19 mouse cellular contexts compared by ENCODE assay signal in the genomic region with DNA sequence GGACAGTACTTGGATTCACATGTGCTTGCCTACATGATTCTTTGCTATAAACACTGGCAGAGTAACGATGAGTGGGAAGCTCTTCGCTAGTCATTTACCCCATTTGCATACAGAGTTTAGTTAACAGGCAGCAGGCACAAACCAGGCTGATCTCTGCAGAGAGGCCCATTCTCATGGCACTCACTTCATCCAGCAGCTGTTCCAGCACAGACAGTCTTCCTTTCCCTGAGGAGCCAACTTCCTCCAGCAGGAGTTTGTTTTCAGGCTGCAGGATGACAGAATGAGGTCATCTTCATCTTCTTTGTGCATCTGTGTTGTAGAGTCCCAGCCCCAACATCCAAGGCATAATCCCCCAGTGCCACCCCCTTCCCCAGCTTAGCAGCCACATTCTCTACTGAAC. TPM values are rescaled to one million over a fixed set of nuclear protein-coding genes. Genes with fewer than 3 reads are reported as not detected.
DNase-seq lines count a peak whose midpoint lies in the region; ATAC-seq lines count a peak whose summit lies in the region.
"Had no signal": no experiment of that assay in that cellular context is flagged by ENCODE, and none has a peak within 500 bp of the region (broad histone marks: within the 10 kb centered on the region; RNA-seq: fewer than 3 reads in every experiment).

No protein-coding gene starts in this region.

- H3K9ac ChIP-seq in embryonic facial prominence, embryonic 14.5 days (ENCODE audit: low read depth, low read length) = no peak overlapping the region
- H3K9ac ChIP-seq in intestine, embryonic 16.5 days (ENCODE audit: low read depth, low read length) = no peak overlapping the region
- H3K9ac ChIP-seq: embryonic facial prominence, embryonic 15.5 days; forebrain, embryonic 12.5 days; limb, embryonic 13.5 days; neural tube, embryonic 13.5 days; stomach, embryonic 15.5 days had no signal

- WGBS in embryonic facial prominence, embryonic 14.5 days = 76% methylated on average over 2 of the region's 2 CpGs
- WGBS in embryonic facial prominence, embryonic 10.5 days = 77% methylated on average over 2 of the region's 2 CpGs
- 66% methylated on average over 2 of the region's 2 CpGs for WGBS in intestine, embryonic 16.5 days

- H3K9me3 ChIP-seq in embryonic facial prominence, embryonic 14.5 days (ENCODE audit: control insufficient read depth, low read length) = no peaks in the 10 kb centered on the region
- H3K9me3 ChIP-seq in embryonic facial prominence, embryonic 10.5 days = no peaks in the 10 kb centered on the region
- H3K9me3 ChIP-seq in intestine, embryonic 16.5 days (ENCODE audit: control insufficient read depth, low read length) = no peaks in the 10 kb centered on the region
- H3K9me3 ChIP-seq: embryonic facial prominence, embryonic 15.5 days; forebrain, embryonic 12.5 days; limb, embryonic 13.5 days; neural tube, embryonic 13.5 days; stomach, embryonic 15.5 days had no signal

- H3K4me1 ChIP-seq in embryonic facial prominence, embryonic 14.5 days (ENCODE audit: control insufficient read depth, insufficient read depth, low read length) = no peaks in the 10 kb centered on the region; the same call in 1 of the 2 replicates
- no peaks in the 10 kb centered on the region for H3K4me1 ChIP-seq in embryonic facial prominence, embryonic 10.5 days
- H3K4me1 ChIP-seq in intestine, embryonic 16.5 days (ENCODE audit: control insufficient read depth, insufficient read depth, low read length) = no peaks in the 10 kb centered on the region
- H3K4me1 ChIP-seq: embryonic facial prominence, embryonic 15.5 days; forebrain, embryonic 12.5 days; limb, embryonic 13.5 days; neural tube, embryonic 13.5 days; stomach, embryonic 15.5 days had no signal

- H3K27me3 ChIP-seq in embryonic facial prominence, embryonic 14.5 days (replicated peaks; ENCODE audit: control insufficient read depth, insufficient read depth, low read length) = no peaks in the 10 kb centered on the region
- H3K27me3 ChIP-seq in embryonic facial prominence, embryonic 10.5 days (replicated peaks; ENCODE audit: low read depth, poor library complexity, severe bottlenecking) = no peaks in the 10 kb centered on the region
- H3K27me3 ChIP-seq in intestine, embryonic 16.5 days (replicated peaks; ENCODE audit: control insufficient read depth, insufficient read depth, low read length) = no peaks in the 10 kb centered on the region
- H3K27me3 ChIP-seq: CH12.LX; embryonic facial prominence, embryonic 15.5 days; forebrain, embryonic 12.5 days; limb, embryonic 13.5 days; neural tube, embryonic 13.5 days; stomach, embryonic 15.5 days had no signal

- no peak overlapping the region for H3K4me2 ChIP-seq in embryonic facial prominence, embryonic 14.5 days (ENCODE audit: low read depth, low read length)
- H3K4me2 ChIP-seq in intestine, embryonic 16.5 days (ENCODE audit: low read depth, low read length) = no peak overlapping the region
- H3K4me2 ChIP-seq: embryonic facial prominence, embryonic 15.5 days; forebrain, embryonic 12.5 days; limb, embryonic 13.5 days; neural tube, embryonic 13.5 days; stomach, embryonic 15.5 days had no signal

- ATAC-seq in embryonic facial prominence, embryonic 14.5 days (ENCODE audit: low read depth) = no peak; the same call in 1 of the 2 replicates
- no peak for ATAC-seq in intestine, embryonic 16.5 days
- ATAC-seq: activated CD4-positive, CD25-positive, alpha-beta regulatory T cell, adult 4 months; inflammation-experienced regulatory T-cells, adult 6 months had no signal

- H3K27ac ChIP-seq in embryonic facial prominence, embryonic 14.5 days (replicated peaks; ENCODE audit: low read depth, low read length) = no peak overlapping the region; the same call in 1 of the 2 replicates
- no peak overlapping the region for H3K27ac ChIP-seq in embryonic facial prominence, embryonic 10.5 days (replicated peaks)
- no peak overlapping the region for H3K27ac ChIP-seq in intestine, embryonic 16.5 days (ENCODE audit: low read length)
- H3K27ac ChIP-seq: embryonic facial prominence, embryonic 15.5 days; forebrain, embryonic 12.5 days; limb, embryonic 13.5 days; neural tube, embryonic 13.5 days; stomach, embryonic 15.5 days had no signal

- H3K4me3 ChIP-seq in embryonic facial prominence, embryonic 14.5 days (ENCODE audit: low read depth, low read length) = no peak overlapping the region
- no peak overlapping the region for H3K4me3 ChIP-seq in embryonic facial prominence, embryonic 10.5 days
- no peak overlapping the region for H3K4me3 ChIP-seq in intestine, embryonic 16.5 days (ENCODE audit: low read length)
- H3K4me3 ChIP-seq: embryonic facial prominence, embryonic 15.5 days; forebrain, embryonic 12.5 days; limb, embryonic 13.5 days; neural tube, embryonic 13.5 days; stomach, embryonic 15.5 days had no signal

- H3K36me3 ChIP-seq in embryonic facial prominence, embryonic 14.5 days (ENCODE audit: control insufficient read depth, insufficient read depth, low read length) = no peaks in the 10 kb centered on the region
- H3K36me3 ChIP-seq in embryonic facial prominence, embryonic 10.5 days (replicated peaks) = no peaks in the 10 kb centered on the region
- H3K36me3 ChIP-seq in intestine, embryonic 16.5 days (ENCODE audit: control insufficient read depth, insufficient read depth, low read length) = no peaks in the 10 kb centered on the region
- H3K36me3 ChIP-seq: embryonic facial prominence, embryonic 15.5 days; forebrain, embryonic 12.5 days; limb, embryonic 13.5 days; stomach, embryonic 15.5 days had no signal

- peak; percentile 23 for DNase-seq in embryonic facial prominence, embryonic 14.5 days (ENCODE audit: low spot score)
- no peak for DNase-seq in embryonic facial prominence, embryonic 10.5 days (ENCODE audit: low spot score)
- DNase-seq in kidney, adult 9 months = peak; percentile 9
- no peak for DNase-seq in kidney, postnatal 36 days
- peak; percentile 78 for DNase-seq in right cerebral cortex, adult 18-20 months
- no peak for DNase-seq in right cerebral cortex, postnatal 4 days
- peak; percentile 48 to 70 for DNase-seq in right cerebral cortex, postnatal 36 days (ENCODE audit: low spot score in 2 of 2)
- DNase-seq: cerebellum, adult 11 months; gastrocnemius, postnatal 14 days; thymus, postnatal 36 days had no signal

RNA-seq across cellular contexts. Expression of a gene that starts 47.8 kb away (rescaled TPM):
- 1.5 and 2.6 TPM in 2 replicates for polyA plus RNA-seq in embryonic facial prominence, embryonic 14.5 days (2014; fragmentation: Nextera tagmentation; extraction: Ambion mirVana)
- 0.83 and 1.5 TPM in 2 replicates for polyA plus RNA-seq in embryonic facial prominence, embryonic 10.5 days (2016; fragmentation: Nextera tagmentation; extraction: Ambion mirVana)
- 0.42 and 0.49 TPM in 2 replicates for polyA plus RNA-seq in intestine, embryonic 16.5 days (2015; fragmentation: Nextera tagmentation; extraction: Ambion mirVana)

RNA-seq across cellular contexts. Expression of a gene that starts 48.1 kb away (rescaled TPM):
- polyA plus RNA-seq in embryonic facial prominence, embryonic 14.5 days (2014; fragmentation: Nextera tagmentation; extraction: Ambion mirVana) = 20.7 and 24.0 TPM in 2 replicates
- polyA plus RNA-seq in embryonic facial prominence, embryonic 10.5 days (2016; fragmentation: Nextera tagmentation; extraction: Ambion mirVana) = 34.6 and 36.0 TPM in 2 replicates
- polyA plus RNA-seq in intestine, embryonic 16.5 days (2015; fragmentation: Nextera tagmentation; extraction: Ambion mirVana) = 15.2 and 16.7 TPM in 2 replicates

Comparison
In these comparisons a context has a peak if more than half of its experiments do, and no peak if none do; other contexts are left out.
1. DNase-seq: peak in embryonic facial prominence, embryonic 14.5 days (single experiment), kidney, adult 9 months (single experiment), right cerebral cortex, adult 18-20 months (single experiment) and right cerebral cortex, postnatal 36 days (2 of 2); none in embryonic facial prominence, embryonic 10.5 days (single experiment), kidney, postnatal 36 days (0 of 2) and right cerebral cortex, postnatal 4 days (single experiment).